Mouse (Mus musculus): ENCODE results near the gene Exoc7.

DNA sequence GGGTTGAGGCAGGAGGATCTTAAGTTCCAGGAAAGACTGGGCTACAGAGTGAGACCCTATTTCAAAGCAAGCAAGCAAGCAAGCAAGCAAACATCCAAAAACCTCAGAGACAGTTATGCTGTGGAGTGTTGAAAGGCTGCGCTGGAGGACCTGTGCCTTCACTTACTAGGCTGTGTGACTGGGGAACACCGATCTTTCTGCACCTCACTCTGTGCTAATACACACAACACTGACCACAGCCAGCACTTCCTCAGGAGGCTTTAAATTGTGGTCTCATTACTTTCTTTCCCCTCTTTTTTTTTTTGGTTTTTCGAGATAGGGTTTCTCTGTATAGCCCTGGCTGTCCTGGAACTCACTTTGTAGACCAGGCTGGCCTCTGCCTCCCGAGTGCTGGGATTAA is 41.2 kb downstream of the Exoc7 start:
- TF ChIP-seq CTCF (IDR thresholded peaks at IDR 0.05; ENCODE audit: control insufficient read depth, insufficient read depth, insufficient replicate concordance, low read depth, low read length) (no peak), POLR2A (IDR thresholded peaks at IDR 0.05; ENCODE audit: control insufficient read depth, low read depth, low read length) (no peak)

Measured in testis, adult 2 months (tissue).